Mouse (Mus musculus) monocyte, adult 5-6 weeks (primary cell): ENCODE results near the gene Trappc5. TPM values are rescaled to one million over a fixed set of nuclear protein-coding genes. Genes with fewer than 3 reads are reported as not detected.

Experiments used
- ATAC-seq: fragments of 153-309, 156-312 bp; replicated peaks from 2 replicates; pipeline ENCODE4 v1.8.0; 2017; ENCODE audit warnings: mild to moderate bottlenecking; ENCODE audit not compliant: low TSS enrichment, insufficient number of reproducible peaks, severe bottlenecking, poor library complexity, low FRiP score
- total RNA-seq: library from RNA; stranded (forward); fragments of 200-1000, 200-491, 200-594 nt; gene quantifications from 3 replicates; pipeline ENCODE4 v1.2.3, GENCODE M21; 2017

The Trappc5 gene
- 24.4 to 30.4 TPM (median 24.6 TPM) in 3 replicates for total RNA-seq

DNA sequence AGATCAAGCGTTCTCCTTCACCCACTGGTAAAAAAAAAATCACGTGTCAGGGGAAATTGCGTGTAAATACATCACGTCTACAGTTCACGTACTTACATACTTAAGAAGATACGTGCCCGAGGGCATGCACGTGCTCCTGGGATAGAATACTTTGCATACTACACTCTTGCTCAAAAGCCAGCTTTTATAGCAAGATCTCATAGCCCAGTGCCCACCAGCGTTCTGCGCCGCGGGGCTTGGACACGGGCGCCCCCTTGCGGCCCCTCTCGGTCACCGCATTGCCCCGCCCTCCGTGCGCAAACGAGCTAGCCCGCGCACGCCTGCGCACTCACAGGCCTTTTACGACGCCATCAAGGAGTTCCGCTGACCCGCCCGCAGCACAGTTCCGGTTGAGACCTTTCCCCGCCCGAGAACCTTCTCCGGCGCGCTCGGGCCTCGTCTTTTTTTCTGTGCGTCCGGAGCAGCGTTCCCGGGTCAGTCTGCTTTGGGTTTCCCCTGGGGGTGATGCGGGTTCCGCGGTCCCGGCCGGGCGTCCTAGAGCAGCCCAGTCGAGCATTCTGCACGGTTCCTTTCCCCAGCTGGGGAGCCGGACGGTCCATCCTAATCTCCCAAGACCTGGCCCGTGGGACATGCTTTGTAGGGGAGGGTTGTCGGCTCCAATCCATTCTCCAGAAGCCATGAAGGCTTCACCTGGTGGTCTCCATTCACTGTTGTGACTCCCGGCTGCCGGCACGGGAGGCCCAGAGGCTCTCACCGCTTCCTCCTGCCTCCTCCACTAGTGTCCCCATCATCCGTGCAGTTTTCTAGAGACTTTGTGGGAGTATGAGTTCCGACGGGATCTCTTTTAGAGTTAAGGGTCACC is at the start of gene Trappc5:
Gene Trappc5, plus strand, starts transcription at position 169 of the 862 bp plus-strand sequence.
- ATAC-seq = peak; percentile 81

- ATAC-seq = no peak
Measured at GRCm38 (mm10) chr8:3626971-3627370, 49.1 kb upstream of the Trappc5 start.

DNA sequence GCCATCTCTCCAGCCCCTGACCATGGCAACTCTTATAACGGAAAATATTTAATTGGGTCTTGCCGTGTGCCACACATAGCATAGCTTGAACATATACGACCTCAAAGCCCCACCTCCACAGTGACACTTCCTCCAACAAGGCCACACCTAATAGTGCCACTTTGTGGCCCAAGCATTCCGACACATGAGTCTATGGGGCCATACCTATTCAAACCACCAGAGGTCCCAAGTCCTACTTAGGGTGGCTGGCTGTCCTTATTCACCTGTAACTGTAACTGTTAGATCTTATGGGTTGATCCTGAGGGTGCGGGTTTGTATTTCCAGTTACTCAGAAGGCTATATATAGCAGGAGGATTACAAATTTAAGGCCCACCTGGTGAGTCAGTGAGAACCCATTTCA is 48.1 kb upstream of the Trappc5 start:
- ATAC-seq = 0 out of 2 replicates have a peak, but pooled peaks have one; percentile 32

- peak; percentile 84 for ATAC-seq
Measured at GRCm38 (mm10) chr8:3630647-3631477, 45.2 kb upstream of the Trappc5 start, which contains the start of gene Stxbp2. Gene Stxbp2, plus strand, starts transcription at chr8:3630955.

DNA sequence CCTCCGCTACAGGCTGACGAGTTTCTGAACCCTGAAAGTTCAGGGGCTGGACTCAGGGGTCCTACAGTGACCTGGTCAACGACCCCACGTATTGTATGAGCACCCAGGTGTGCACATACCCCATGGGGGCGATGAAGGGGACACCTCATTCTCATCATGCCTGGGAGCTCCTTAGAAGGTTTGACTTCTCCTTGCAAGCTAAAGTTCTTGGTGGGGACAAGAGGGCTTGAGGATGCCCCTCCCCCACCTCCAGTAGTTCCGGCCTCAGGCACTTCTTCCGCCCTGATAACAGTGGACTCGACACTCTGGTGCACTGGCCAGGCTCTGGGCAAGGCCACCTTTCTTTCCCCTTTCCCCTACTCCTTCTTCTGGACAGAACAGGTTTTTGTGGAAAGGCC is 44.6 kb upstream of the Trappc5 start:
- peak; percentile 25; the same call in 1 of the 2 replicates for ATAC-seq

DNA sequence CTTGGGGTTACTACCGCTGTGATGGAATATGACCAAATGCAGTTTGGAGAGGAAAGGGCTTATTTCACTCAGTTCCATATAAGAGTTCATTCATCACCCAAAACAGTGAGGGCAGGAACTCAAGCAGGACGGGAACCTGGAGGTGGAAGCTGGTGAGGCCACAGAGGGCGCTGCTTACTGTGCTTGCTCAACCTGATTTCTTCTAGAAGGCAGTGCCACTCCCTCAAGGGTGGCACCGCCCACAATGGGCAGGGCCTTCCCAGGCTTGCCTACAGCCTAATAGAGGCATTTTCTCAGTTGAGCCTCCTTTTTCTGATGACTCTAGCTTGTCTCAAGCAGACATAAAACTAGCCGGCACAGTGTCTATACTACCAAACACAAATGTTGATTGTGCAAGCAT is 30.3 kb upstream of the Trappc5 start:
- peak; percentile 93 for ATAC-seq

GRCm38 (mm10) chr8:3646824-3647531 is 29.1 kb upstream of the Trappc5 start:
- ATAC-seq = no peak

- no peak for ATAC-seq
Measured at GRCm38 (mm10) chr8:3647561-3647960, 28.5 kb upstream of the Trappc5 start.

DNA sequence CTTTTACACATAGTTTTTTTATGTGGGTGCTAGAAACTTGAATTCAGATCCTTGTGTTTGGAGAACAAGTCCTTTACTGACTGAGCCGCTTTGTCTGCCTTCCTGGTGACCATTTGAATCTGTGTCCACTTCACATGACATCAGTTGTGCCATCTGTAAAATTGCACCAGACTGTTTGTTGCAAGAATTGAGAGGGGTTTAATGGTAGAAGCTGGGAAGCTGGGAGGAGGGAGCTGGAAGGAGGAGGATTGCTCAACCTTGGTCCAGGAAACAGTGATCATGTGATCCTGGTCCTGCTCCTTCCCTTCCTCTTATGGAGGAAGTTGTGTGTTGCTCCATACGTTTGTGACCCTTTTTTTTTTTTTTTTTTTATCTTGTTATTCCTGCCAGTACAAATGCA is 27.8 kb upstream of the Trappc5 start:
- ATAC-seq = peak; percentile 51

- no peak; the same call in 1 of the 2 replicates for ATAC-seq
Measured at GRCm38 (mm10) chr8:3648990-3649389, 27.1 kb upstream of the Trappc5 start.

DNA sequence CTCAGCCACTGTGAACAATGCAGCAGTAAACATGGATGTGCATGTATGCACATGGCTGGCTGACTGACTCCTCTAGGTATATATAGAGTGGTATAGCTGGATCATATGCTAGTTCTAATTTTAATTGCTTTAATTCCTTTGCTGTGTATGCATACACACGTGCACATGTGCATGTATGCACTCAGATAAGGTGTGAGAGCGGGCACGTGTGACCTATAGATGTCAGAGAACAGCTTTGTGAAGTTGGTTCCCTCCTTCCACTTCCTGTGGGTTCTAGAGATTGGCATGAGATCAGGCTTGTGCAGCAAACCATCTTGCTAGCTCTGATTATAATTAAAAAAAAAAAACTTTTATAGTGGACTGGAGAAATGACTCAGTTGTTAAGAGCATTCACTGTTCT is 23.3 kb upstream of the Trappc5 start:
- no peak for ATAC-seq

DNA sequence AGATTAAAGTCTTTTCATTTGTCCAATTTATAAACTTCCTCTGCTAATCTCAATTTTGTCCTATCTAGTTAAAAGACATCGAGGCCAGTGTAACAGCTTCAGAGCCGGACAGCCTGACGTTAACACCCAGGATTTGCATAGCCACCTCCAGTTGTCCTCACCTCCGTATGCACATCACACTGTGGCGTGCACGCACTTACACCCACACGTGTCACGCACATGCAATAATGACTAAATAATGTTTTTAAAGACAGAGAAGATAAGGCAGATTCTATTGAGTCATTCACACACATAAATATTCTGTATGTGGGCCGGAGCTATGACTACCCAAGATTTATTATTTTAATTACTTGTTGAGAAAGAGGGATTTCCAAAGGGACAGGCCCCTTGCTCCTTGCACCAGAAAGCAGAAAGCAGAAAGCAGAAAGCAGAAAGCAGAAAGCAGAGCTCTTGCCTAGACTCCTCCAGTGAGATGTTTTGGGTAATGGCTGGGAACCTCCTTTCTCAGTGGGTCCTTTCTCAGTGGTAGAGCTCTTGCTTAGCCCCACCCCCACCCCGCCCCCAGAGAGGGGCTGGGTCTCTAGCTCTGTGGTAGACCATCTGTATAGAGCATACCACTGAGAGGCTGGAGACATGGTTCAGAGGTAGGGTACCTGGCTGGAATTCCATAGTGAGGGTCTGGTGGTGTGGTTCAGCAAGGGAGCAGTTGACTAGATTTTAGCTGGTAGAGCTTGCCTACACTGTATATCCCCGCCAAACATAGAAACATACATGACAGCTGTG is 21.2 kb upstream of the Trappc5 start:
- ATAC-seq = no peak

GRCm38 (mm10) chr8:3655526-3655925 is 20.6 kb upstream of the Trappc5 start, which contains the start of gene Retn:
Gene Retn, plus strand, starts transcription at chr8:3655770.
- ATAC-seq = no peak

GRCm38 (mm10) chr8:3656725-3657381 is 19.2 kb upstream of the Trappc5 start:
- no peak for ATAC-seq

- ATAC-seq = peak; percentile 70
Measured at GRCm38 (mm10) chr8:3660889-3661288, 15.2 kb upstream of the Trappc5 start.

- ATAC-seq = peak; percentile 84
Measured at GRCm38 (mm10) chr8:3664405-3664804, 11.7 kb upstream of the Trappc5 start.

- peak; percentile 66 for ATAC-seq
Measured at GRCm38 (mm10) chr8:3665507-3665906, 10.6 kb upstream of the Trappc5 start, which contains the start of gene Mcemp1. Gene Mcemp1, plus strand, starts transcription at chr8:3665754.
